Mouse (Mus musculus): ENCODE results near the gene Zfyve1.

Gene Zfyve1

GRCm38 (mm10) chr12:83520311-83520890 is 76.6 kb downstream of the Zfyve1 start, which contains the start of gene Dcaf4:
TSS of gene Dcaf4 (plus strand) at chr12:83520466.
- DNase-seq: peak; percentile 95

GRCm38 (mm10) chr12:83517580-83517979 is 79.4 kb downstream of the Zfyve1 start:
- DNase-seq: no peak

DNA sequence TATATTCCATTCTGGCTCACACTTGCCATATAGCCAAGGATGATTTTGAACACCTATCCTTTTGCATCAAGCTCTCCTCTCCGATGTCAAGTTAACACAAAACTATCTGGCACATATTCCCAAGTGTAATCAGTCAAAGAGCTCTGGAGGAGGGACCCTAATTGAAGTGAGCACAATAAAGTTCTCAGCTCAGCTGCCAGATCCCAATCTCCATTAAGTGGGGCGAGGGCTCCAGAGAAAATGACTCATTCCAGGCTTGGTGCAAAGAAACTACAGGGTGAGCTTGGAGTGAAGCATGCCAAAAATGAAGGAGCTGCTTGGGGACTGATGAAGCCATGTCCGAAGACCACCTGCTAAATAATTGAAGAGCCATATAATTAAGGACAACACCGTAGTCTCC is 82.8 kb downstream of the Zfyve1 start:
- no peak for DNase-seq

DNA sequence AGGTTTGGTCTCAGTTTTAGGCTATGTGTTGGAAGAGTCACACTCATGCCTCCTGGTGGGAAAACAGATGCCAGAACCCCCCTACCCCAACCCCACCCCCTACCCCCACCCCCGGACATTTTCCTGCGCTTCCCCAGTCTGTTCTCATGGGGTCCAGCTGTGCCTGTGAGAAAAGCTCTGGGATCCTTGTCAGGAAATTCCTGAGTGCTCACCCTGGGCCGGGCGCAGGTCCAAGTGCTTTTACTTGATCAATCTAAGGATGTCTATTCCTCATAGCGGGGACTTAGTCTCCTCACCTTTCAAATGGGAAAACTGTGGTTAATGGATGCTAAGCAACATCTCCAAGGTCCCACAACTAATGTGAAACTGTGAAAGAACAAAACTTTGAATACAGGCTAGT is 83.8 kb downstream of the Zfyve1 start:
- DNase-seq: no peak

- DNase-seq: no peak
Observed at GRCm38 (mm10) chr12:83512783-83513182, 84.2 kb downstream of the Zfyve1 start.

GRCm38 (mm10) chr12:83510586-83510985 is 86.4 kb downstream of the Zfyve1 start:
- no peak for DNase-seq

DNA sequence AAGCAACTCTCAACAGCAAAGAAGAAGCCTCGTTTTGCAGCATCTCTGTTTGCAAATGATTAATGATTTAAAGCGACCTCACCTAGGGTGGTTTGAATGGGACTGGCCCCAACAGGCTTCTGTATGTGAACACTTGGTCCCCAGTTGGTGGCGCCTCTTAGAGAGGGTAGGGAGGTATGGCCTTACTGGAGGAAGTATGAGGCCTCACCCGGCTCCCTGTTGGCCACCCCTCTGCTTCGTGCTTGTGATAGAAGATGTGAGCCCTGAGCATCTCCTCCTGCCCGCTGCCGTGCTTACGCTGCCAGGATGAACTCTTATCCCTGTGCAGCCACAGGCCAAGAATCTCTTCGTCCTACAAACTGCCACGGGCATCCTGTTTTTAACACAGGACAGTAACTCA is 90.5 kb downstream of the Zfyve1 start:
- no peak for DNase-seq

- DNase-seq: peak; percentile 64
Observed at GRCm38 (mm10) chr12:83502190-83502589, 94.8 kb downstream of the Zfyve1 start.

GRCm38 (mm10) chr12:83499256-83499655 is 97.8 kb downstream of the Zfyve1 start:
- DNase-seq: no peak

- DNase-seq: no peak
Observed at GRCm38 (mm10) chr12:83497959-83498358, 99.1 kb downstream of the Zfyve1 start.

- no peak for DNase-seq
Observed at GRCm38 (mm10) chr12:83496736-83497135, 100.3 kb downstream of the Zfyve1 start.
